Mouse (Mus musculus) kidney, adult 2 months (tissue): ENCODE results near the gene Ffar2. TPM values are rescaled to one million over a fixed set of nuclear protein-coding genes. Genes with fewer than 3 reads are reported as not detected.

ENCODE experiments used
- DNase-seq: peaks from one replicate; pipeline ENCODE4 v3.0.0; 2021
- H3K27ac ChIP-seq: fragments of 200-500 bp; 2 replicates; pipeline ENCODE4 v1.5.1; 2012; ENCODE audit warnings: low read depth, low read length, control low read depth, inconsistent platforms; ENCODE audit not compliant: insufficient read depth
- H3K27me3 ChIP-seq: fragments of 200-500 bp; replicated peaks from 2 replicates; pipeline ENCODE4 v1.6.1; 2012; ENCODE audit warnings: mild to moderate bottlenecking, moderate library complexity, low read length, inconsistent platforms; ENCODE audit not compliant: control insufficient read depth, insufficient read depth
- H3K36me3 ChIP-seq: fragments of 200-500 bp; 2 replicates; pipeline ENCODE4 v1.6.1; 2012; ENCODE audit warnings: mild to moderate bottlenecking, moderate library complexity, low read length, inconsistent platforms; ENCODE audit not compliant: control insufficient read depth, insufficient read depth
- H3K4me1 ChIP-seq: fragments of 200-500 bp; 2 replicates; pipeline ENCODE4 v1.6.1; 2011; ENCODE audit warnings: low read length; ENCODE audit not compliant: control insufficient read depth, insufficient read depth
- H3K4me3 ChIP-seq: fragments of 200-500 bp; 2 replicates; pipeline ENCODE4 v1.5.1; 2011; ENCODE audit warnings: mild to moderate bottlenecking, low read depth, low read length, control low read depth; ENCODE audit not compliant: insufficient read depth
- CTCF ChIP-seq: fragments of 200-500 bp; conservative IDR thresholded peaks from 2 replicates; pipeline ENCODE4 v1.5.1; 2011; ENCODE audit warnings: low read depth, mild to moderate bottlenecking, control low read depth, low read length, moderate library complexity, mixed read lengths; ENCODE audit not compliant: insufficient read depth, insufficient read length
- POLR2A ChIP-seq: fragments of 200-500 bp; IDR thresholded peaks from one replicate; pipeline ENCODE4 v1.6.1; 2011; ENCODE audit warnings: low read depth, low read length, control low read depth
- WGBS: fragments of 180-500 bp; shearing (Covaris S2); methylation state at CpG from one replicate; pipeline ENCODE4 v1.1.7; 2018; 5-methylcytosine and 5-hydroxymethylcytosine counted together
- polyA plus RNA-seq: library from polyadenylated mRNA; depleted of rRNA; stranded (reverse); fragments of >200 nt; gene quantifications from 2 replicates; pipeline ENCODE4 v1.2.3, GENCODE M21; 2012

Gene Ffar2
- polyA plus RNA-seq, 1 experiment = 1.2 TPM

GRCm38 (mm10) chr7:30805924-30806323 is 17.7 kb downstream of the Ffar2 start:
- Histone ChIP-seq H3K36me3 (no peaks in the 10 kb centered on the region), H3K27ac (no peak overlapping the region), H3K27me3 (no peaks in the 10 kb centered on the region), H3K4me1 (no peaks in the 10 kb centered on the region), H3K4me3 (no peak overlapping the region)
- TF ChIP-seq POLR2A = no peak
- TF ChIP-seq CTCF = peak; percentile 58
- peak; percentile 46 for DNase-seq
- 46% methylated on average over 6 of the region's 6 CpGs for WGBS

GRCm38 (mm10) chr7:30804026-30804715 is 19.4 kb downstream of the Ffar2 start:
- TF ChIP-seq POLR2A (no peak), CTCF (no peak)
- Histone ChIP-seq H3K4me3 (no peak overlapping the region), H3K27ac (no peak overlapping the region), H3K36me3 (no peaks in the 10 kb centered on the region), H3K27me3 (no peaks in the 10 kb centered on the region), H3K4me1 (no peaks in the 10 kb centered on the region)
- no peak for DNase-seq
- 70% methylated on average over 9 of the region's 9 CpGs for WGBS

DNA sequence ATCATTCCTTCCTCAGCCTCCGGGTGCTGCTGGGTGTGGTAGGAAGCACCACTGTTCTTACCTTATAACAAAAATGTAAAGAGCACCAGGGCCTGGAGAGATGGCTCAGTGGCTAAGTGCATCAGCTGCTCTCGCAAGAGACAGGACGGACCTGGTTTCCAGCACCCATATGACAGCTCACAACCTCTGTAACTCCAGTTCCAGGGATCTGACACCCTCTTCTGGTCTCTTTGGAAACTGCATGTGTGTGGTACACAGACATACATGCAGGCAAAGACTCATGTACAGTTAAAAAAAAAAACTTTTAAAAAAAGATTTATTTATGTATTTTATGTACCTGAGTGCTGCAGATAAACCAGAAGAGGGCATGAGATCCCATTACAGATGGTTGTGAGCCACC is 20.3 kb downstream of the Ffar2 start:
- DNase-seq = no peak
- H3K27me3 ChIP-seq = no peaks in the 10 kb centered on the region
- H3K4me1 ChIP-seq = no peaks in the 10 kb centered on the region
- WGBS = 96% methylated on average over 3 of the region's 3 CpGs
- H3K36me3 ChIP-seq = no peaks in the 10 kb centered on the region
- TF ChIP-seq CTCF (no peak), POLR2A (no peak)
- H3K27ac ChIP-seq = no peak overlapping the region
- no peak overlapping the region for H3K4me3 ChIP-seq

DNA sequence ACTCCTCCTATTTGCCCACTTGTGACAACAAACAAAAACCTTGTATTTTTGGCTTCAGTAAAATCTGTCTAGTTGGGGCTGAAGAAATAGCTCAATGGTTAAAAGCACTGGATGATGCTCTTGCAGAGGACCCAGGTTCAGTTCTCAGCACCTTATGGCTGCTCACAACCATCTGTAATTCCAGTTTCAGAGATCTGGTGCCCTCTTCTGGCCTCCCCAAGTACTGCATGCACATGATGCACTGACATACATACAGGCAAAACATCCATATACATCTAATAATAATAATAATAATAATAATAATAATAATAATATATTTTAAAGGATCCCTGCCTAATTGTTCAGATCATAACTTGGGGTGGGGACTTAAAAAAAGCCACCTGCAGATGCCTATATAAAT is 22.9 kb downstream of the Ffar2 start:
- no peaks in the 10 kb centered on the region for H3K27me3 ChIP-seq
- TF ChIP-seq CTCF (no peak), POLR2A (no peak)
- DNase-seq = no peak
- no peaks in the 10 kb centered on the region for H3K4me1 ChIP-seq
- H3K4me3 ChIP-seq = no peak overlapping the region
- no peak overlapping the region for H3K27ac ChIP-seq
- no peaks in the 10 kb centered on the region for H3K36me3 ChIP-seq

DNA sequence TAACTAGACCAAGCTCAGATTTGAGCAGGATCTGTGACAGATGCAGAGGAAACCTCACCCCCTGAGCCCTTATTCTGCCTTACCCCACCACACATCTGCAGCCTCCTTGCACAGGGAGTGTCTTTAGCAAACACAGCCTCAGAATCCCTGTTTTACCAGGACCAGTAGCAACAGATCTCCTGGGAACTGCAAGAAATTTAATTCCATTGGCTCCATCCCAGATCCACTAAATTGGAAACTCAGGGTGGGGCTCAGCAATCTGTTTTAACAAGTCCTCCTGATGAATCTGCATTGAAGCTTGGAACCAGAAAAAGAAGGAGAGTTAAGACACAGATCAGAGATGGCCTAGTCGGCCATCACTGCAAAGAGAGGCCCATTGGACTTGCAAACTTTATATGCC is 26.8 kb downstream of the Ffar2 start:
- DNase-seq = no peak

DNA sequence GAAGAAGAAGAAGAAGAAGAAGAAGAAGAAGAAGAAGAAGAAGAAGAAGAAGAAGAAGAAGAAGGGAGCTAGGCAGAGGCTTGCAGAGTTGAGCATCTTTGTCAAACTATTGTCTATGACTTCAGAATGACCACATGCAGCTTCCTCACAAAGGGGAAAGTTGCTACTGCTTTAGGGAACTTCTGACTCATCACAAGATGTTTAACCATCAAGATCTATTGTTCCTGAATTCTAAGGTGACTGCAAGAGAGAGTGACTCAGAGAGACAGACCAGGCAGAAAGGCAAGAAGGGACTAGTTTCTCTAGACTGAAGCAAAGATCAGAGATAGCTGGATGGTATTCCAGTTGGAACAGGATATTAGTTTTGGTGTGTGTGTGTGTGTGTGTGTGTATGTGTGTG is 28.7 kb downstream of the Ffar2 start:
- no peak for TF ChIP-seq CTCF
- TF ChIP-seq POLR2A = no peak
- Histone ChIP-seq H3K4me1 (no peaks in the 10 kb centered on the region), H3K36me3 (no peaks in the 10 kb centered on the region), H3K27me3 (no peaks in the 10 kb centered on the region), H3K4me3 (no peak overlapping the region), H3K27ac (no peak overlapping the region)
- DNase-seq = no peak

More for the DNA sequence above, 26.8 kb downstream of the Ffar2 start:
- no peaks in the 10 kb centered on the region for H3K27me3 ChIP-seq
- H3K4me3 ChIP-seq = no peak overlapping the region
- WGBS = 86% methylated on average over 1 of the region's 1 CpGs
- H3K36me3 ChIP-seq = no peaks in the 10 kb centered on the region
- no peak for TF ChIP-seq CTCF
- TF ChIP-seq POLR2A = no peak
- no peak overlapping the region for H3K27ac ChIP-seq
- no peaks in the 10 kb centered on the region for H3K4me1 ChIP-seq

GRCm38 (mm10) chr7:30791921-30792320 is 31.7 kb downstream of the Ffar2 start:
- 21% methylated on average over 9 of the region's 9 CpGs for WGBS
- no peak overlapping the region for H3K4me3 ChIP-seq
- DNase-seq = peak; percentile 19
- TF ChIP-seq CTCF (no peak), POLR2A (no peak)
- no peak overlapping the region for H3K27ac ChIP-seq
- H3K36me3 ChIP-seq = no peaks in the 10 kb centered on the region
- H3K27me3 ChIP-seq = no peaks in the 10 kb centered on the region
- no peaks in the 10 kb centered on the region for H3K4me1 ChIP-seq

- Histone ChIP-seq H3K36me3 (no peaks in the 10 kb centered on the region), H3K27me3 (no peaks in the 10 kb centered on the region), H3K27ac (no peak overlapping the region), H3K4me1 (no peaks in the 10 kb centered on the region), H3K4me3 (no peak overlapping the region)
- no peak for DNase-seq
- TF ChIP-seq CTCF (no peak), POLR2A (no peak)
- 82% methylated on average over 10 of the region's 10 CpGs for WGBS
Measured at GRCm38 (mm10) chr7:30790141-30790540, 33.4 kb downstream of the Ffar2 start.
